Mouse (Mus musculus): ENCODE measurements at regions not wholly inside any gene's neighbourhood (a gene's known extent, or its start where the extent isn't known, plus 50 kb on each side); places are given as distances from the start of the nearest gene placed in this dataset.
A peak's percentile ranks its signal among the peaks of the same experiment; 100 is the strongest.

DNA sequence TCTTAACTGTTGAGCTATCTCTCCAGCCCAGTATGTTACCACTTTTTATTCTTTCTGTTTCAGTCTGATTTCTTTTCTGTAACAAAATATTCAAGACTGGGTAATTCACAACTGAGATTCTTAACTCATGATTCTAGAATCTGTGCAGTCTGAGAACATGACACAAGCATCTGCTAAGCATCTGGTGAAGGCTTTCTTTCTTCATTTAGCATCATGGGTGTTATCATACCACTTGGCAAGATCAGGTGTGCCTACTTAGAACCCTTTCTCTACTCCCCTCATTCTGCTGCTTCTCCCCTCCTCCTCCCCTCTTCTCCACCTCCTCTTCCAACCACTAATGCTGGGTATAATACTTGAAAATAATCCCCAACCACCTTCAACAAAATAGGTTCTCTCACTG, 62.1 kb upstream of the Pfn2 start:
- H3K4me3 ChIP-seq (ENCODE audit: low read depth, low read length): no peak overlapping the region
- ATAC-seq (ENCODE audit: insufficient read depth, low read depth) (no peak), DNase-seq (ENCODE audit: low spot score) (no peak)
- H3K27ac ChIP-seq (ENCODE audit: low read depth): no peak overlapping the region
- H3K4me2 ChIP-seq (ENCODE audit: low read depth, low read length): no peak overlapping the region
- H3K9ac ChIP-seq (replicated peaks; ENCODE audit: low read depth, low read length): no peak overlapping the region
- H3K9me3 ChIP-seq (replicated peaks; ENCODE audit: control insufficient read depth, low read length): no peaks in the 10 kb centered on the region
- H3K4me1 ChIP-seq (ENCODE audit: control insufficient read depth, insufficient read depth): no peaks in the 10 kb centered on the region
- TF ChIP-seq CTCF (IDR thresholded peaks at IDR 0.05; ENCODE audit: low read depth): no peak
- no peak for TF ChIP-seq EP300 (IDR thresholded peaks at IDR 0.05; ENCODE audit: low read depth)
- H3K36me3 ChIP-seq (replicated peaks; ENCODE audit: control insufficient read depth, insufficient read depth, low read length): no peaks in the 10 kb centered on the region
- no peaks in the 10 kb centered on the region for H3K27me3 ChIP-seq (ENCODE audit: control insufficient read depth, insufficient read depth, low read length)

DNA sequence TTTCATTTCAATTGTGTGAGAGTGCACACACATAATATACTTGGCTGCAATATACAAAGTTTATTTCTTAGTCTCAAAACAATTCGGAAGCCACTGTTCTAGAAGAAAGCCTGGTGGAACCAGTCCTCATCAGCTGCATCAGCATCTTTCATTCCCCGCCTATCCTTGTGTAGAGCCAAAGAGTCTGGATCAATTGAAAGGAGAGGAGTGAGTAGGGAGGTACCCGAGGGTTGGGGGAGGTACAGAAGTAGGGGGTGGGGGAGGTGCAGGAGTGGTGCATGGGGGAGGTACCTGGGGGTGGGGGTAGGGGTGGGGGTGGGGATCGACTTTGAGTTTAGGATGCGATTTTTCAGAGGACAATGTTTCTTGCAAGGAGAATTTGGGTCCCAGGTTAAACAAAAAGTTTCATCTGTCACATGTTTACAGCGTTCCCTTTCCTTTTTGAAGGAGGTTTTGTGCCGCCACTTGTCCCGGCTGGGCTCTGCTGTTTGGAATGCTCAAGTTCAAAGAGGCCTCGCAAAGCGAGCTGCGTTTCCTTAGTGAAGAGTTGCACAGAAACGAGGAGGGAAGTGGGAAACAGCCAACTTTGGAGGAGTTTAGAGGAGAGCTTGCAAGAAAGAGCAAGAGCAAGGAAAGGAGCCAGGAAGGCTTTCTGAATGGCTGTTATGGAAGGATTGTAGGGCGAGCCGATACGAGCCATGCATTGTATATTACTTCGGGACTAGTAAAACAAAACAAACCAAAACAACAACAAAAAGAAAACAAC, 64.1 kb upstream of the Pfn2 start:
- Histone ChIP-seq H3K4me2 (ENCODE audit: low read depth, low read length) (peak overlapping the region; percentile 51), H3K27ac (ENCODE audit: low read depth) (no peak overlapping the region), H3K27me3 (ENCODE audit: control insufficient read depth, insufficient read depth, low read length) (no peaks in the 10 kb centered on the region), H3K9me3 (replicated peaks; ENCODE audit: control insufficient read depth, low read length) (no peaks in the 10 kb centered on the region), H3K4me3 (ENCODE audit: low read depth, low read length) (peak overlapping the region; percentile 23; the same call in 1 of the 2 replicates), H3K4me1 (ENCODE audit: control insufficient read depth, insufficient read depth) (no peaks in the 10 kb centered on the region), H3K36me3 (replicated peaks; ENCODE audit: control insufficient read depth, insufficient read depth, low read length) (no peaks in the 10 kb centered on the region), H3K9ac (replicated peaks; ENCODE audit: low read depth, low read length) (no peak overlapping the region)
- DNase-seq (ENCODE audit: low spot score) (peak; percentile 12), ATAC-seq (ENCODE audit: insufficient read depth, low read depth) (no peak)
- WGBS: 21% methylated on average over 16 of the region's 16 CpGs
- TF ChIP-seq CTCF (IDR thresholded peaks at IDR 0.05; ENCODE audit: low read depth): no peak
- no peak for TF ChIP-seq EP300 (IDR thresholded peaks at IDR 0.05; ENCODE audit: low read depth)

- ATAC-seq (ENCODE audit: insufficient read depth, low read depth): no peak
- Histone ChIP-seq H3K4me3 (ENCODE audit: low read depth, low read length) (no peak overlapping the region), H3K9ac (replicated peaks; ENCODE audit: low read depth, low read length) (no peak overlapping the region), H3K27me3 (ENCODE audit: control insufficient read depth, insufficient read depth, low read length) (no peaks in the 10 kb centered on the region), H3K9me3 (replicated peaks; ENCODE audit: control insufficient read depth, low read length) (no peaks in the 10 kb centered on the region), H3K27ac (ENCODE audit: low read depth) (no peak overlapping the region), H3K4me2 (ENCODE audit: low read depth, low read length) (peak overlapping the region; percentile 51; the same call in 1 of the 2 replicates), H3K36me3 (replicated peaks; ENCODE audit: control insufficient read depth, insufficient read depth, low read length) (no peaks in the 10 kb centered on the region), H3K4me1 (ENCODE audit: control insufficient read depth, insufficient read depth) (no peaks in the 10 kb centered on the region)
- WGBS: 62% methylated on average over 7 of the region's 7 CpGs
- TF ChIP-seq EP300 (IDR thresholded peaks at IDR 0.05; ENCODE audit: low read depth) (no peak), CTCF (IDR thresholded peaks at IDR 0.05; ENCODE audit: low read depth) (peak; percentile 7; the same call in 1 of the 2 replicates)
- no peak for DNase-seq (ENCODE audit: low spot score)
These were observed 64.9 kb upstream of the Pfn2 start for GRCm38 (mm10) chr3:57912650-57913343.

GRCm38 (mm10) chr3:57914687-57915086, 66.8 kb upstream of the Pfn2 start:
- Histone ChIP-seq H3K27ac (ENCODE audit: low read depth) (no peak overlapping the region), H3K4me3 (ENCODE audit: low read depth, low read length) (no peak overlapping the region), H3K27me3 (ENCODE audit: control insufficient read depth, insufficient read depth, low read length) (no peaks in the 10 kb centered on the region), H3K9me3 (replicated peaks; ENCODE audit: control insufficient read depth, low read length) (no peaks in the 10 kb centered on the region), H3K4me2 (ENCODE audit: low read depth, low read length) (no peak overlapping the region), H3K9ac (replicated peaks; ENCODE audit: low read depth, low read length) (no peak overlapping the region), H3K4me1 (ENCODE audit: control insufficient read depth, insufficient read depth) (no peaks in the 10 kb centered on the region), H3K36me3 (replicated peaks; ENCODE audit: control insufficient read depth, insufficient read depth, low read length) (no peaks in the 10 kb centered on the region)
- no peak for TF ChIP-seq CTCF (IDR thresholded peaks at IDR 0.05; ENCODE audit: low read depth)
- TF ChIP-seq EP300 (IDR thresholded peaks at IDR 0.05; ENCODE audit: low read depth): no peak
- DNase-seq (ENCODE audit: low spot score) (no peak), ATAC-seq (ENCODE audit: insufficient read depth, low read depth) (no peak)
- WGBS: 89% methylated on average over 3 of the region's 3 CpGs

DNA sequence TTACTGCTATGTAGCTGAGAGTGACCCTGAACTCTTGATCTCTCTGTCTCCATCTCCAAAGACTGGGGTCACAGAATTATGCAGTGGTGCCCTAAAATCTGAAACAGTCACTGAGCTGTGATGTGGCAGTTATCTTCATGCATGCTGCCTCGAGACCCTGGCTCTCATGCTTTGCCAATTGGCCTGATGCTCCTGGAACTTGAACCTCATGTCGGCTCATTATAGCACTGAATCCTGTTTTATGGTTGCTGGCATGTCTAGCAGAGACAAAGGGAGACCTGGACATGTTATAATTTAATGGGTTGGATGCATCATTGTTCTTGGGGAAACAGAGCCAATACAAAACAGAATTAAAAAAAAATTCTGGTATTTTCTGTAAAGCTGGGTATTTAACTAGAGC, 71.0 kb upstream of the Pfn2 start:
- ATAC-seq (ENCODE audit: insufficient read depth, low read depth) (no peak), DNase-seq (ENCODE audit: low spot score) (no peak)
- no peak overlapping the region for H3K4me3 ChIP-seq (ENCODE audit: low read depth, low read length)
- no peak overlapping the region for H3K4me2 ChIP-seq (ENCODE audit: low read depth, low read length)
- no peak overlapping the region for H3K27ac ChIP-seq (ENCODE audit: low read depth)
- no peak for TF ChIP-seq EP300 (IDR thresholded peaks at IDR 0.05; ENCODE audit: low read depth)
- no peak for TF ChIP-seq CTCF (IDR thresholded peaks at IDR 0.05; ENCODE audit: low read depth)
- H3K4me1 ChIP-seq (ENCODE audit: control insufficient read depth, insufficient read depth): no peaks in the 10 kb centered on the region
- H3K27me3 ChIP-seq (ENCODE audit: control insufficient read depth, insufficient read depth, low read length): no peaks in the 10 kb centered on the region
- H3K9ac ChIP-seq (replicated peaks; ENCODE audit: low read depth, low read length): no peak overlapping the region
- no peaks in the 10 kb centered on the region for H3K36me3 ChIP-seq (replicated peaks; ENCODE audit: control insufficient read depth, insufficient read depth, low read length)
- no peaks in the 10 kb centered on the region for H3K9me3 ChIP-seq (replicated peaks; ENCODE audit: control insufficient read depth, low read length)
- 65% methylated on average over 2 of the region's 2 CpGs for WGBS

Data from heart, postnatal 0 days (tissue).